Mouse (Mus musculus) heart, adult 2 months (tissue): ENCODE measurements around the gene Sec14l2. TPM values are rescaled to one million over a fixed set of nuclear protein-coding genes. Genes with fewer than 3 reads are reported as not detected.
"Not testable (repeated sequence)": the region's sequence is repeated elsewhere in the genome, so short reads cannot be mapped to it uniquely, and the experiment has no call there.

ENCODE experiments used
- DNase-seq, 2 experiments: peaks; one replicate each; pipeline ENCODE4 v3.0.0; 2021
- H3K27ac ChIP-seq: fragments of 200-600 bp; 2 replicates; pipeline ENCODE4 v1.8.1; 2022
- H3K27me3 ChIP-seq: fragments of 200-500 bp; 2 replicates; pipeline ENCODE4 v1.6.1; 2012; ENCODE audit warnings: mild to moderate bottlenecking, low read length, inconsistent platforms, mixed read lengths; ENCODE audit not compliant: control insufficient read depth, insufficient read depth
- H3K36me3 ChIP-seq: fragments of 200-500 bp; 2 replicates; pipeline ENCODE4 v1.6.1; 2012; ENCODE audit warnings: low read length, inconsistent platforms; ENCODE audit not compliant: control insufficient read depth, insufficient read depth
- H3K4me1 ChIP-seq: fragments of 200-500 bp; 2 replicates; pipeline ENCODE4 v1.6.1; 2011; ENCODE audit warnings: low read length; ENCODE audit not compliant: control insufficient read depth, insufficient read depth
- H3K4me3 ChIP-seq: fragments of 200-600 bp; 2 replicates; pipeline ENCODE4 v1.8.1; 2022
- H3K79me2 ChIP-seq: fragments of 200-500 bp; replicated peaks from 2 replicates; pipeline ENCODE4 v1.6.1; 2012; ENCODE audit warnings: mild to moderate bottlenecking, inconsistent platforms, low read length, moderate library complexity, mixed read lengths; ENCODE audit not compliant: control insufficient read depth, insufficient read depth
- H3K9ac ChIP-seq: fragments of 200-500 bp; 2 replicates; pipeline ENCODE4 v1.6.1; 2012; ENCODE audit warnings: low read depth, mild to moderate bottlenecking, control low read depth, inconsistent platforms, low read length, mixed read lengths
- CTCF ChIP-seq: fragments of 200-600 bp; IDR thresholded peaks from 2 replicates; pipeline ENCODE4 v1.8.1; 2022; ENCODE audit warnings: antibody characterized with exemption, mild to moderate bottlenecking, moderate library complexity
- EP300 ChIP-seq: fragments of 200-500 bp; IDR thresholded peaks from 2 replicates; pipeline ENCODE4 v1.6.1; 2011; ENCODE audit warnings: low read depth, low read length, control low read depth; ENCODE audit not compliant: insufficient read depth
- POLR2A ChIP-seq: fragments of 200-500 bp; IDR thresholded peaks from 2 replicates; pipeline ENCODE4 v1.6.1; 2011; ENCODE audit warnings: mild to moderate bottlenecking, low read depth, low read length, control low read depth; ENCODE audit not compliant: insufficient read depth
- WGBS: fragments of 180-500 bp; shearing (Covaris S2); methylation state at CpG from one replicate; pipeline ENCODE4 v1.1.7; 2018; 5-methylcytosine and 5-hydroxymethylcytosine counted together
- intact Hi-C: fragments of 180-260 bp; cut with DNase I; formaldehyde crosslinking; loops from one replicate; pipeline ENCODE4 v1.15.1; 2025
- polyA plus RNA-seq: library from polyadenylated mRNA; depleted of rRNA; stranded (reverse); fragments of >200 nt; gene quantifications from 2 replicates; pipeline ENCODE4 v1.2.3, GENCODE M21; 2012
- total RNA-seq, 2 experiments: library from RNA; stranded (reverse); gene quantifications; 2 replicates each; pipeline ENCODE4 v1.2.3; 2021

Gene Sec14l2
- total and polyA plus RNA-seq, 3 experiments = 0.52 to 0.89 (median 0.53) TPM

GRCm38 (mm10) chr11:4134986-4135935 lies 12.0 kb upstream of the Sec14l2 start, which contains the start of gene Rnf215:
Rnf215 (plus strand) TSS chr11:4135202.
- peaks cover 6% of the 10 kb centered on the region for H3K4me1 ChIP-seq
- WGBS = 2% methylated on average over 66 of the region's 66 CpGs
- TF ChIP-seq POLR2A (peak; percentile 82), EP300 (0 out of 2 replicates have a peak, but pooled peaks have one; percentile 24), CTCF (peak; percentile 96)
- intact Hi-C loops = loop anchor here (1.0 to 5.0 kb wide), 3 partner anchors 26 to 287 kb away; partner anchors contain the start of genes Ccdc157 and Sf3a1
- DNase-seq = peak; percentile 93
- H3K4me3 ChIP-seq = peak within 1 kb of the TSS; percentile 79
- peak within 1 kb of the TSS; percentile 99 for H3K27ac ChIP-seq
- peak within 1 kb of the TSS; percentile 100 for H3K9ac ChIP-seq
- no peaks in the 10 kb centered on the region for H3K36me3 ChIP-seq
- H3K79me2 ChIP-seq = no peaks in the 10 kb centered on the region; the same call in 1 of the 2 replicates
- no peaks in the 10 kb centered on the region for H3K27me3 ChIP-seq

GRCm38 (mm10) chr11:4134400-4134799 lies 11.2 kb upstream of the Sec14l2 start:
- no peaks in the 10 kb centered on the region for H3K27me3 ChIP-seq
- no peaks in the 10 kb centered on the region; the same call in 1 of the 2 replicates for H3K79me2 ChIP-seq
- no peak for DNase-seq
- peak overlapping the region; percentile 54 for H3K9ac ChIP-seq
- H3K4me3 ChIP-seq = no peak overlapping the region
- intact Hi-C loops = loop anchor here (2.0 to 5.0 kb wide), 2 partner anchors 26 to 288 kb away; partner anchors contain the start of genes Ccdc157 and Sf3a1
- H3K27ac ChIP-seq = no peak overlapping the region
- TF ChIP-seq CTCF = no peak
- TF ChIP-seq POLR2A = no peak
- TF ChIP-seq EP300 = no peak
- WGBS = 59% methylated on average over 6 of the region's 6 CpGs
- H3K36me3 ChIP-seq = no peaks in the 10 kb centered on the region
- peaks cover 6% of the 10 kb centered on the region for H3K4me1 ChIP-seq

- Histone ChIP-seq H3K4me1 (peaks cover 6% of the 10 kb centered on the region), H3K4me3 (no peak overlapping the region), H3K79me2 (no peaks in the 10 kb centered on the region; the same call in 1 of the 2 replicates), H3K9ac (no peak overlapping the region), H3K36me3 (no peaks in the 10 kb centered on the region), H3K27ac (no peak overlapping the region), H3K27me3 (no peaks in the 10 kb centered on the region)
- no peak for DNase-seq
- intact Hi-C loops = loop anchor here (5.0 kb wide), 1 partner anchor 289 kb away; no protein-coding TSS in a partner anchor
- 62% methylated on average over 3 of the region's 3 CpGs for WGBS
- TF ChIP-seq CTCF = peak; percentile 77
- no peak for TF ChIP-seq POLR2A
Observed at GRCm38 (mm10) chr11:4133450-4133849, 10.2 kb upstream of the Sec14l2 start.

- 90% methylated on average over 4 of the region's 4 CpGs for WGBS
- H3K9ac ChIP-seq, DNase-seq, H3K4me3 ChIP-seq, H3K79me2 ChIP-seq, H3K4me1 ChIP-seq, H3K36me3 ChIP-seq, intact Hi-C loops, H3K27me3 ChIP-seq, H3K27ac ChIP-seq: not testable (repeated sequence)
Observed at GRCm38 (mm10) chr11:4128461-4128860, 5.2 kb upstream of the Sec14l2 start.

GRCm38 (mm10) chr11:4127059-4127458 lies 3.8 kb upstream of the Sec14l2 start:
- Histone ChIP-seq H3K27me3 (no peaks in the 10 kb centered on the region), H3K27ac (no peak overlapping the region), H3K4me1 (no peaks in the 10 kb centered on the region), H3K9ac (no peak overlapping the region), H3K4me3 (no peak overlapping the region), H3K79me2 (no peaks in the 10 kb centered on the region), H3K36me3 (no peaks in the 10 kb centered on the region)
- DNase-seq = no peak
- intact Hi-C loops = no loop called here
- WGBS = 89% methylated on average over 1 of the region's 1 CpGs
- peak; percentile 43 for TF ChIP-seq CTCF
- TF ChIP-seq EP300 = no peak

- intact Hi-C loops = no loop called here
- Histone ChIP-seq H3K36me3 (no peaks in the 10 kb centered on the region), H3K9ac (no peak overlapping the region), H3K27ac (no peak overlapping the region), H3K4me1 (no peaks in the 10 kb centered on the region), H3K4me3 (no peak overlapping the region), H3K79me2 (no peaks in the 10 kb centered on the region), H3K27me3 (no peaks in the 10 kb centered on the region)
- WGBS = 65% methylated on average over 5 of the region's 5 CpGs
- no peak for TF ChIP-seq POLR2A
- TF ChIP-seq EP300 = no peak
- TF ChIP-seq CTCF = peak; percentile 72
- DNase-seq = no peak
Observed at GRCm38 (mm10) chr11:4123922-4124321, 707 bp upstream of the Sec14l2 start.
